12 mouse cellular contexts compared by ENCODE assay signal in genomic region chr17:46444839-46445579, GRCm38 (mm10). TPM values are rescaled to one million over a fixed set of nuclear protein-coding genes. Genes with fewer than 3 reads are reported as not detected.
DNase-seq lines count a peak whose midpoint lies in the region; ATAC-seq and TF ChIP-seq lines count a peak whose summit lies in the region.
"Had no signal": no experiment of that assay in that cellular context is flagged by ENCODE, and none has a peak within 500 bp of the region (broad histone marks: within the 10 kb centered on the region; RNA-seq: fewer than 3 reads in every experiment).

No protein-coding gene starts in this region.

- no peak for DNase-seq in heart, adult 9 months (ENCODE audit: low spot score in 2 of 2)
- DNase-seq in hindbrain, embryonic 11.5 days (ENCODE audit: low spot score): no peak
- DNase-seq in left cerebral cortex, adult 2 months (ENCODE audit: extremely low spot score in 1 of 2, low spot score in 2 of 2): no peak
- DNase-seq in B cell, adult 2 months: no peak
- DNase-seq: cerebellum, adult 8-10 months had no signal

- peaks cover 60% of the 10 kb centered on the region for H3K27me3 ChIP-seq in heart, embryonic 14.5 days (ENCODE audit: control insufficient read depth, insufficient read depth, low read length)
- no peaks in the 10 kb centered on the region for H3K27me3 ChIP-seq in ES-Bruce4 (ENCODE audit: control insufficient read depth, insufficient read depth, low read length, poor library complexity, severe bottlenecking)
- peaks cover 28% of the 10 kb centered on the region for H3K27me3 ChIP-seq in hindbrain, embryonic 11.5 days (ENCODE audit: control insufficient read depth, insufficient read depth, low read length)
- H3K27me3 ChIP-seq in liver, embryonic 15.5 days: peaks cover 61% of the 10 kb centered on the region

- no peaks in the 10 kb centered on the region for H3K9me3 ChIP-seq in heart, embryonic 14.5 days (ENCODE audit: control insufficient read depth, low read length)
- H3K9me3 ChIP-seq in ES-Bruce4 (replicated peaks; ENCODE audit: control insufficient read depth, insufficient read depth, low read length, poor library complexity, severe bottlenecking): no peaks in the 10 kb centered on the region
- H3K9me3 ChIP-seq in hindbrain, embryonic 11.5 days (ENCODE audit: control insufficient read depth, low read length): no peaks in the 10 kb centered on the region
- no peaks in the 10 kb centered on the region for H3K9me3 ChIP-seq in liver, embryonic 15.5 days (replicated peaks)

- H3K4me2 ChIP-seq in heart, embryonic 14.5 days (ENCODE audit: low read length): peak overlapping the region; percentile 75
- H3K4me2 ChIP-seq in hindbrain, embryonic 11.5 days (replicated peaks; ENCODE audit: low read depth, low read length): peak overlapping the region; percentile 44
- peak overlapping the region; percentile 13 for H3K4me2 ChIP-seq in liver, embryonic 15.5 days

- H3K36me3 ChIP-seq in heart, embryonic 14.5 days (ENCODE audit: control insufficient read depth, insufficient read depth, low read length): no peaks in the 10 kb centered on the region
- H3K36me3 ChIP-seq in ES-Bruce4 (ENCODE audit: control insufficient read depth, insufficient read depth, low read length, poor library complexity, severe bottlenecking): no peaks in the 10 kb centered on the region
- no peaks in the 10 kb centered on the region for H3K36me3 ChIP-seq in hindbrain, embryonic 11.5 days (ENCODE audit: control insufficient read depth, insufficient read depth, low read length)
- no peaks in the 10 kb centered on the region for H3K36me3 ChIP-seq in liver, embryonic 15.5 days (replicated peaks)

- no peaks in the 10 kb centered on the region; a peak in 1 of 4 replicates for H3K4me1 ChIP-seq in heart, embryonic 14.5 days (ENCODE audit: control insufficient read depth in 2 of 2, insufficient read depth in 2 of 2, low read length in 2 of 2)
- H3K4me1 ChIP-seq in ES-Bruce4 (ENCODE audit: control insufficient read depth, insufficient read depth, low read length): no peaks in the 10 kb centered on the region
- H3K4me1 ChIP-seq in hindbrain, embryonic 11.5 days (replicated peaks; ENCODE audit: control insufficient read depth, insufficient read depth, low read length): peaks cover 7% of the 10 kb centered on the region
- no peaks in the 10 kb centered on the region for H3K4me1 ChIP-seq in liver, embryonic 15.5 days (replicated peaks)

- intact Hi-C loops in left cerebral cortex, adult 2 months (cut with DNase I): no loop called here

- peak overlapping the region; percentile 62 for H3K9ac ChIP-seq in heart, embryonic 14.5 days (ENCODE audit: low read length)
- H3K9ac ChIP-seq in ES-Bruce4 (ENCODE audit: low read depth, poor library complexity, severe bottlenecking): peak overlapping the region; percentile 20
- 0 out of 2 replicates have a peak overlapping the region, but pooled peaks have one; percentile 11 for H3K9ac ChIP-seq in hindbrain, embryonic 11.5 days (ENCODE audit: low read depth, low read length)
- no peak overlapping the region for H3K9ac ChIP-seq in liver, embryonic 15.5 days

- no peak for TF ChIP-seq CTCF in ES-Bruce4 (IDR thresholded peaks at IDR 0.05; ENCODE audit: low read depth, low read length)
- no peak for TF ChIP-seq CTCF in left cerebral cortex, adult 2 months (IDR thresholded peaks at IDR 0.05)

- 3% methylated on average over 49 of the region's 50 CpGs for WGBS in heart, embryonic 14.5 days
- WGBS in hindbrain, embryonic 11.5 days: 3% methylated on average over 45 of the region's 50 CpGs
- 4% methylated on average over 50 of the region's 50 CpGs for WGBS in liver, embryonic 15.5 days (ENCODE audit: insufficient replicate concordance)

- ATAC-seq in heart, embryonic 14.5 days (ENCODE audit: insufficient number of reproducible peaks, insufficient read depth, low FRiP score, low read depth): no peak
- ATAC-seq in hindbrain, embryonic 11.5 days (ENCODE audit: low FRiP score): no peak
- ATAC-seq in liver, embryonic 15.5 days (ENCODE audit: insufficient read depth): no peak
- no peak for ATAC-seq in erythroblast, adult 5-6 weeks (replicated peaks; ENCODE audit: low FRiP score, poor library complexity, severe bottlenecking)

- no peak for TF ChIP-seq EP300 in ES-Bruce4 (IDR thresholded peaks at IDR 0.05; ENCODE audit: insufficient read depth, low read depth, low read length)

- peak overlapping the region; percentile 29 to 40 for H3K4me3 ChIP-seq in heart, embryonic 14.5 days (ENCODE audit: control insufficient read depth in 1 of 2, insufficient read depth in 1 of 2, low read depth in 1 of 2, low read length in 2 of 2)
- peak overlapping the region; percentile 23 for H3K4me3 ChIP-seq in ES-Bruce4 (ENCODE audit: low read depth, low read length)
- H3K4me3 ChIP-seq in hindbrain, embryonic 11.5 days (ENCODE audit: low read depth, low read length): peak overlapping the region; percentile 22; the same call in 1 of the 2 replicates
- no peak overlapping the region for H3K4me3 ChIP-seq in liver, embryonic 15.5 days (replicated peaks)
- no peak overlapping the region for H3K4me3 ChIP-seq in left cerebral cortex, adult 2 months

- no peak overlapping the region for H3K27ac ChIP-seq in heart, embryonic 14.5 days (replicated peaks in 1 of 2; ENCODE audit: control insufficient read depth in 1 of 2, insufficient read depth in 1 of 2, low read depth in 2 of 2, low read length in 2 of 2)
- H3K27ac ChIP-seq in ES-Bruce4 (ENCODE audit: insufficient read depth, low read length): no peak overlapping the region
- no peak overlapping the region for H3K27ac ChIP-seq in hindbrain, embryonic 11.5 days (ENCODE audit: low read depth, low read length)
- no peak overlapping the region for H3K27ac ChIP-seq in liver, embryonic 15.5 days (replicated peaks)
- H3K27ac ChIP-seq in left cerebral cortex, adult 2 months: no peak overlapping the region

- TF ChIP-seq POLR2A in ES-Bruce4 (IDR thresholded peaks at IDR 0.05; ENCODE audit: insufficient read depth, low read length): no peak

RNA-seq across cellular contexts. Expression of gene Slc22a7, which starts 6.8 kb away (rescaled TPM):
- polyA plus RNA-seq in heart, embryonic 14.5 days (2014; fragmentation: Nextera tagmentation; extraction: Ambion mirVana): not detected in 2 replicates
- 6.0 and 6.1 TPM in 2 replicates for polyA plus RNA-seq in ES-Bruce4 (2011; ENCODE audit: insufficient read depth, insufficient read length, low read depth, missing spikeins)
- polyA plus RNA-seq in hindbrain, embryonic 11.5 days (2014; fragmentation: Nextera tagmentation; extraction: Ambion mirVana): not detected in 2 replicates
- not detected in 2 replicates for polyA plus RNA-seq in liver, embryonic 15.5 days (2015; fragmentation: Nextera tagmentation; extraction: Ambion mirVana)
- total RNA-seq in left cerebral cortex, adult 2 months (2021): under 1 TPM; 0.25 to 0.75 TPM
- total RNA-seq in erythroblast, adult 5-6 weeks (2015; ENCODE audit: low replicate concordance): not detected in 2 replicates
- not detected in 2 replicates for total RNA-seq in erythroblast, adult 5-6 weeks (2017; ENCODE audit: low replicate concordance)
- total RNA-seq: adrenal gland, adult 18-20 months; CH12.LX had no signal
- polyA plus RNA-seq: small intestine, adult 2 months had no signal

RNA-seq across cellular contexts. Expression of gene Crip3, which starts 16.3 kb away (rescaled TPM):
- polyA plus RNA-seq in heart, embryonic 14.5 days (2014; fragmentation: Nextera tagmentation; extraction: Ambion mirVana): 0.61 and 1.3 TPM in 2 replicates
- 1.3 TPM in 1 of 2 replicates, not detected in the other for polyA plus RNA-seq in ES-Bruce4 (2011; ENCODE audit: insufficient read depth, insufficient read length, low read depth, missing spikeins)
- polyA plus RNA-seq in hindbrain, embryonic 11.5 days (2014; fragmentation: Nextera tagmentation; extraction: Ambion mirVana): 0.74 and 0.86 TPM in 2 replicates
- polyA plus RNA-seq in liver, embryonic 15.5 days (2015; fragmentation: Nextera tagmentation; extraction: Ambion mirVana): not detected in 2 replicates
- 1 to 10 TPM; 5.2 to 5.8 TPM for total RNA-seq in left cerebral cortex, adult 2 months (2021)
- not detected in 2 replicates for total RNA-seq in erythroblast, adult 5-6 weeks (2015; ENCODE audit: low replicate concordance)
- total RNA-seq in erythroblast, adult 5-6 weeks (2017; ENCODE audit: low replicate concordance): not detected in 2 replicates
- total RNA-seq: CH12.LX had no signal
- polyA plus RNA-seq: small intestine, adult 2 months had no signal

RNA-seq across cellular contexts. Expression of gene Ttbk1, which starts 42.5 kb away (rescaled TPM):
- 0.16 and 0.18 TPM in 2 replicates for polyA plus RNA-seq in heart, embryonic 14.5 days (2014; fragmentation: Nextera tagmentation; extraction: Ambion mirVana)
- polyA plus RNA-seq in ES-Bruce4 (2011; ENCODE audit: insufficient read depth, insufficient read length, low read depth, missing spikeins): 0.90 and 1.3 TPM in 2 replicates
- polyA plus RNA-seq in hindbrain, embryonic 11.5 days (2014; fragmentation: Nextera tagmentation; extraction: Ambion mirVana): 2.3 and 2.4 TPM in 2 replicates
- polyA plus RNA-seq in liver, embryonic 15.5 days (2015; fragmentation: Nextera tagmentation; extraction: Ambion mirVana): 0.01 TPM in 2 replicates
- 100 to 1,000 TPM; 136 to 148 TPM for total RNA-seq in left cerebral cortex, adult 2 months (2021)
- total RNA-seq in erythroblast, adult 5-6 weeks (2015; ENCODE audit: low replicate concordance): not detected in 2 replicates
- total RNA-seq in erythroblast, adult 5-6 weeks (2017; ENCODE audit: low replicate concordance): not detected in 2 replicates

RNA-seq across cellular contexts. Expression of gene Dnph1, which starts 51.5 kb away (rescaled TPM):
- polyA plus RNA-seq in heart, embryonic 14.5 days (2014; fragmentation: Nextera tagmentation; extraction: Ambion mirVana): 25.8 and 26.4 TPM in 2 replicates
- polyA plus RNA-seq in ES-Bruce4 (2011; ENCODE audit: insufficient read depth, insufficient read length, low read depth, missing spikeins): 21.8 and 24.1 TPM in 2 replicates
- 59.7 and 64.7 TPM in 2 replicates for polyA plus RNA-seq in hindbrain, embryonic 11.5 days (2014; fragmentation: Nextera tagmentation; extraction: Ambion mirVana)
- 17.5 and 17.7 TPM in 2 replicates for polyA plus RNA-seq in liver, embryonic 15.5 days (2015; fragmentation: Nextera tagmentation; extraction: Ambion mirVana)
- total RNA-seq in left cerebral cortex, adult 2 months (2021): 1 to 10 TPM; 4.2 to 5.0 TPM
- 2.7 and 3.3 TPM in 2 replicates for total RNA-seq in erythroblast, adult 5-6 weeks (2015; ENCODE audit: low replicate concordance)
- 1.5 and 4.0 TPM in 2 replicates for total RNA-seq in erythroblast, adult 5-6 weeks (2017; ENCODE audit: low replicate concordance)

Comparison
In these comparisons a context has a peak if more than half of its experiments do, and no peak if none do; other contexts are left out.
1. H3K4me2 ChIP-seq: peak in every context shown above with its lines; median percentile 75 in heart, embryonic 14.5 days; 44 in hindbrain, embryonic 11.5 days; 13 in liver, embryonic 15.5 days.
2. H3K4me3 ChIP-seq: peak in heart, embryonic 14.5 days (2 of 2), ES-Bruce4 (single experiment) and hindbrain, embryonic 11.5 days (single experiment); none in liver, embryonic 15.5 days (single experiment) and left cerebral cortex, adult 2 months (single experiment).